Mouse (Mus musculus) granulocyte monocyte progenitor cell, adult 5-6 weeks (primary cell): ENCODE measurements around the gene Neurl3. TPM values are rescaled to one million over a fixed set of nuclear protein-coding genes. Genes with fewer than 3 reads are reported as not detected.

ENCODE experiments used
- ATAC-seq: replicated peaks from 2 replicates; pipeline ENCODE4 v1.8.0; 2016; ENCODE audit warnings: mild to moderate bottlenecking, moderate TSS enrichment, inconsistent platforms; ENCODE audit not compliant: poor library complexity, severe bottlenecking
- total RNA-seq, 2 experiments: library from RNA; stranded (forward) in 1 of 2; stranded (reverse) in 1 of 2; fragments of 200-712, 200-1000 nt in 1 of 2; fragments of >200 nt in 1 of 2; fragmentation: Nextera tagmentation in 1 of 2; gene quantifications; 2 replicates each; pipeline ENCODE4 v1.2.3; 2014 to 2017

The Neurl3 gene
- total RNA-seq, 2 experiments from 2014 or later: 9.8 to 14.4 TPM

DNA sequence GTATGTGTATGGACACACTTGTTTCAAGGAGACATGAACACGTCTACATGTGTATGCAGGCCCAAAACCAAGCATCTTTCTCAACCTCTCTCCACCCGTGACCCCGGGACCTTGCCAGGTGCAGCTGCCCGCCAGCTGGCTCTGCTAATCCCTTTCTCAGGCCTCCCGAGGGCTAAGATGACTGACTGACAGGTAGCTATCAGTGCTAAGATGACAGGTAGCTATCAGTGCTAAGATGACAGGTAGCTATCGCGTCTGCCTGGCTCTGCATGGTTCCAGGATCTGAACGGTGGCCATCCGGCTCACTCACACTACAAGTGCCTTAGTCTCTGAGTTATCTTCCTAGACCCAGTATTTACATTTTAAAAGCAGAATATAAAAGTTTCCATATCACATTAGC is 46.0 kb downstream of the Neurl3 start:
- ATAC-seq: no peak

DNA sequence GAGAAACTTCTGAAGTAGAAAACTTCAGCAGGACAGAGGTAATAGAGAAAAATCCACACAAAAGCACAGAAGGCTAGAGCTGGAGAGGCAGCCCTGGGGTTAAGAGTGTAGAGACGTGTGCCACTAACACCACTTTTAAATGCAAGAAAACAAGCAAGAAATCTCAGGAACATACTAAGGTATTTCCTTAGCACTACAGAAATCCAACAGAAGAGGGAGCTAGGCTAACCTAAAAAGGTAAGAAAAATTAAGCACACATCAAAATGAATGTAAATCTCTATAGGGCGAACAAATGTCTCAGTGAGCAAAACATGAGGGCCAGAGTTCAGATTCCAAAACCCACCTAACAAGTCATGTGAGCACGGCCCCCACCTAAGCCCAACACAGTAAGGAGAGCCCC is 49.8 kb downstream of the Neurl3 start:
- no peak for ATAC-seq

Other genes with a start within 250 kb of the Neurl3 start
- gene Hs6st1, start 206.3 kb downstream of the Neurl3 start, total RNA-seq (2014; fragmentation: Nextera tagmentation): 10.3 and 11.5 TPM in 2 replicates
- 6.5 and 8.9 TPM in 2 replicates for gene Hs6st1, start 206.3 kb downstream of the Neurl3 start, total RNA-seq (2017)
- 63.8 and 67.1 TPM in 2 replicates for gene Uggt1, start 30.0 kb downstream of the Neurl3 start, total RNA-seq (2014; fragmentation: Nextera tagmentation)
- 155 and 170 TPM in 2 replicates for gene Uggt1, start 30.0 kb downstream of the Neurl3 start, total RNA-seq (2017)
- 36.0 and 42.2 TPM in 2 replicates for gene Arid5a, start 33.1 kb upstream of the Neurl3 start, total RNA-seq (2014; fragmentation: Nextera tagmentation)
- 33.7 and 33.9 TPM in 2 replicates for gene Arid5a, start 33.1 kb upstream of the Neurl3 start, total RNA-seq (2017)
- gene Kansl3, start 94.5 kb upstream of the Neurl3 start, total RNA-seq (2014; fragmentation: Nextera tagmentation): 37.2 and 57.8 TPM in 2 replicates
- 36.9 and 40.2 TPM in 2 replicates for gene Kansl3, start 94.5 kb upstream of the Neurl3 start, total RNA-seq (2017)
- not detected in 2 replicates for gene Fer1l5, start 97.6 kb upstream of the Neurl3 start, total RNA-seq (2014; fragmentation: Nextera tagmentation)
- gene Fer1l5, start 97.6 kb upstream of the Neurl3 start, total RNA-seq (2017): 0.77 TPM in 1 of 2 replicates, not detected in the other
- gene Lman2l, start 170.6 kb upstream of the Neurl3 start, total RNA-seq (2014; fragmentation: Nextera tagmentation): 21.0 and 25.0 TPM in 2 replicates
- gene Lman2l, start 170.6 kb upstream of the Neurl3 start, total RNA-seq (2017): 5.9 and 6.3 TPM in 2 replicates
- gene Cnnm4, start 196.9 kb upstream of the Neurl3 start, total RNA-seq (2014; fragmentation: Nextera tagmentation): 7.6 and 14.1 TPM in 2 replicates
- 4.4 and 6.1 TPM in 2 replicates for gene Cnnm4, start 196.9 kb upstream of the Neurl3 start, total RNA-seq (2017)
- 14.7 and 28.8 TPM in 2 replicates for gene Cnnm3, start 237.2 kb upstream of the Neurl3 start, total RNA-seq (2014; fragmentation: Nextera tagmentation)
- 9.3 and 14.4 TPM in 2 replicates for gene Cnnm3, start 237.2 kb upstream of the Neurl3 start, total RNA-seq (2017)